Mouse (Mus musculus) megakaryocyte, embryonic 14.5 days (primary cell): ENCODE data around the gene Lgr6.

Experiments
- FLI1 ChIP-seq: IDR thresholded peaks from 2 replicates; pipeline ENCODE4 v1.6.1; 2012; ENCODE audit warnings: low read length, inconsistent platforms, mixed read lengths
- GATA1 ChIP-seq: IDR thresholded peaks from 3 replicates; pipeline ENCODE4 v1.6.1; 2012; ENCODE audit warnings: mixed read lengths, low read length, inconsistent platforms, borderline replicate concordance

GRCm38 (mm10) chr1:135154411-135154959, 49.4 kb upstream of the Lgr6 start:
- TF ChIP-seq GATA1 (no peak), FLI1 (no peak)
